Mouse (Mus musculus) megakaryocyte-erythroid progenitor cell, adult 5-6 weeks (primary cell): ENCODE results near the gene Tspan18. TPM values are rescaled to one million over a fixed set of nuclear protein-coding genes. Genes with fewer than 3 reads are reported as not detected.

Experiments
- ATAC-seq: replicated peaks from 2 replicates; pipeline ENCODE4 v1.8.0; 2016; ENCODE audit warnings: mild to moderate bottlenecking, inconsistent platforms; ENCODE audit not compliant: severe bottlenecking, poor library complexity, low FRiP score, low TSS enrichment
- total RNA-seq, 2 experiments: library from RNA; stranded (forward) in 1 of 2; stranded (reverse) in 1 of 2; fragments of 200-1000, 215-1000 nt in 1 of 2; fragments of >200 nt in 1 of 2; fragmentation: Nextera tagmentation in 1 of 2; gene quantifications; 2 replicates each; pipeline ENCODE4 v1.2.3; 2014 to 2017

The Tspan18 gene
- total RNA-seq, 2 experiments from 2014 or later: 4.1 TPM; not detected in 1

DNA sequence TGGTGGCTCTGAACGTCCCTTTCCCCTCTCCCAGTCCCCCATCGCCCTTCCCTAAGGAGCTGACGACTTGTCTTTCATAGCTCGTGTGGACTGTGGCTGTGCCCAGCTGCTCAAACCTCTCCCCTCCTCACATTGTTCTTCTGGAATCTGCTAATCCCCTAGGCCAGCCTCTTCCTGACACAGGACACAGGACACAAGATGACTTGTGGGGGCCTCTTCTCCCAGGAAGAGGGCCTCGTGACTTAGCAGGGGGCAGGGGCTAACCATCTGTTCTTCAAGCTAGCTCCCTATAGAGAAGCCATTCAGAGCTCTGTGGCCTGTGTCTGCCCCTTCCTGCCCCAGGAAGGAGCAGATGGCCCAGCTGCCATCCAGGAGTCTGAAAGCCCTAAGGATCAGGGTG is 160.1 kb downstream of the Tspan18 start:
- ATAC-seq: no peak

DNA sequence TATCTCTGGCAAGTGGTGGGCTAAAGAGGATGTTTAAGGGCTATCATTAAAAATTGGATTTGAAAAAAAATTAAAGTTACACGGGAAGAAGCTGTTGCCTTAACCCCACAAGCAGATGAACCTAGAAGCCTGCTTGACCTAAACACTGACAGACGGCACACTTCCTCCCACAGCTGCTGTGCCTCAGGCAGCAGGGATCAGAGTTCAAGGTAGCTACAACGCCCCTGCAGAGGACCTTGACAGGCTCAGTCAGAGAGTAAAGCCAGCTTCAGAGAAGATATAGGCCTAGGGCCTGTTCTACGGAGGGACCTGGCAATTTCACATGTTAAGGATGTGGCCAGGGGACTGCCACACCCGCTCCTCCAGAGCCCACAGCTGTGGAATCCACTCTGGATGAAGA is 161.8 kb downstream of the Tspan18 start:
- ATAC-seq: no peak

DNA sequence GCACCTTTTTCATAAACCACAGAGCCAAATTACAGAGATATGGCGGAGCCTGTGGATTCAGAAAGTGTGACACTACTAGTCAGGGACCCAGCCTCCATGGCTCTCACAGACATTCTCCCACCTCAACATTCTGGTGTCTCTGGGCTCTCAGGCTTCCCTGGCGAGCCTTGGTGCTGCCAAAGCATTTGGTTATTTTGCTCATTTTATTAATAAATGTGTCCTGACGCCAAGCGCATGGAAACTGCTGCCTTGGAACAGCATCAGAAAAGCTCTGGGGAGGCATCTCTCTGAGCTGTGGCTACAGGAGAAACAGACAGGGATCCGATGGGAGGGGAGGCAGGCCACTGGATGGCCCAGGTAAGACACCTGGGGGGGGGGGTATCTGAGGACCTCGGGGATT is 162.4 kb downstream of the Tspan18 start:
- ATAC-seq: no peak

DNA sequence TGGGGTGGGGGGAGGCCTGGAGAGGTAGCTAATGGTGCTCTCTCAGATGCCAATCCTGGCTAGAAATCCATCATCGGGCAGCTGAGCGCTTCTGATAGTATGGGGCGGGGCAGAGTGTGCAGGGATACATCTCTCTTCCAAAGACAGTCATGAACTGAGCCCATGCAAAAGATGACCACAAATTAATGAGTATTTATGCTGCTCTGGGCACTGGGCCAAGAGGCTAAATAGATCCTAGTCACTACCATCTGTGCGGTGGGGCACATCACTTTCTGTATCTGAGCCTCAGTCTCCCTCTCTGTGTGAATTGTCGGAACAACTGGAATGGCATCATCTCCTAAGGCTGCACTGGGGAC is 163.5 kb downstream of the Tspan18 start:
- no peak for ATAC-seq

DNA sequence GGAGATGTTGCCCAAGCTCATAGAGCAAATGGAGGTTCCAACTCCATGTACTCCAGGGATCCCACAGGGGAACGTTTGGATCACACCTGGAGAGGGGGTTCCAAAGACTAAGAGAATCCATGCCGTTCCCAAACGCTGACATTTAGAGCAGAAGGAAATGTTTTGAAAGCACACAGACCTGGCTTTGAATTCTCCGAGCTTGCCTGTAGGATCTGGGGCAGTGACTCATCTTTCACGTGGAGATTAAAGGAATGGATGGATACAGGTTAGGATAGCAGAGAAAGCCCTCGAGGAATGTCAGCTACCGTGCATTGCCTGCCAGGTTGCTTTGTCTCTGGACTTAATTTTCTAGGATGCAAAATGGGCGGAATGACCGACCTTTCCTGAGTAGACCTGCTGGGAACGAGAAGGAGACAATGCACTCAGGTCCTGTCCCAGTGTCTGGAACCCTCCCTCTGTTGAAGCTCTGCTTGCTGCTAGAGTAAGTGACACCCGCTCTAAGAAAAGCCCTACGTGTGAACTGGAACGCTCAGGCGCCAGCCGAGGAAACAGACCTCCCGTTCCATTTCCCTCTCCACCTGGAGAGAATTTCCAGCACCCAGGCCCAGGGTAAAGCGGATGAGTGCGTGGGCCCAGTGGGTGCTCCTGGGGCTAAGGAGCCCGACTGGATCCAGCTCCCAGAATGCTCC is 164.0 kb downstream of the Tspan18 start:
- ATAC-seq: no peak

DNA sequence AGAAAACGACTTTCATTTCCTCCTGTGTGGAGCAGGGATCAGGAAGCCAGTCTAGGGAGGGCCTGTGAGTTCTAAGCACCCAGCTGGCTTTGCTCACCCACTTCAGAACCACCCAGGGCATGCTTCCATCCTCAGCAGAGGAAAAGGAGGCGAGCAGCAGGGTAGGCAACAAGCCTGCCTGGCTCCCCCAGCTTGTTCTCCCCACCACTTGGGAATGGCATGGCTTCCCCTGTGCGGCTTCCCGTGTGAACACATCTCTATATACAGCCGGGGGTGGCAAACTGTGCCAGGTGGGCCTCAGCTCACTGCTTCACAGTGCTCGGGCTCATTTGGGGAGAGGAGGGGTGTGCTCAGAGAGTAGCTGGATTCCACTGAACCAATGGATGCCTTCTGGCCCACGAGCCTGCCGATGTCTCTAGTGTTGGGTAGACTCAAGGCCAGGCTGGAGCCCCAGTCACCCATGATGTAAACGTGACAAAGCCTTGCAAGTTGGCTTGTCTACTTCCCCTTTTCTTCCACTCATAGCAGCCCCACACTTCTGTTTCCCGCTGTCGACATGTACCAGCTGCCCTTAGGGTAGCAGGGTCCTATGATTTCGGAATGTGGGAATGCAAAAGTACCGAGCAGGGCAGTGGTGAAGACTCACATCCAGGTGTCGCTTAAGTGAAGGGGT is 167.4 kb downstream of the Tspan18 start:
- ATAC-seq: no peak

DNA sequence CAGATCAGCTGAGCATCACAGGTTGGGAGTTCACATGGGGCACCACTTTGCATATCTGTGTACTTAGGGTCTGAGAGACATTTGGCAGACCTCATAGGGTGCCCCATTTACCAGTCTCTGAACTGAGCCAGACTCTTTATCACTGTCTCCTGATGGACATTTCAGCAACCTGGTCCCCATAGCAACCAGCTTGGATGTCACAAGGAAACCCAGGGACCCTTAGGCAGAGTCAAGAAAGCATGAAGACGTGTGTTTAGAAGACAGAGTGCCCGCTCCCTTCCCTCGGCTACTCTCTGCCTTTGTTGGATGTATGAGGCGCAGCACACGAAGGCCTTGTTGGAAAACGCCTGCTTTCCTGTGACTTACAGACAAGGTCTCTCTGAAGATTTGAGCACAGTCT is 168.0 kb downstream of the Tspan18 start:
- ATAC-seq: no peak

DNA sequence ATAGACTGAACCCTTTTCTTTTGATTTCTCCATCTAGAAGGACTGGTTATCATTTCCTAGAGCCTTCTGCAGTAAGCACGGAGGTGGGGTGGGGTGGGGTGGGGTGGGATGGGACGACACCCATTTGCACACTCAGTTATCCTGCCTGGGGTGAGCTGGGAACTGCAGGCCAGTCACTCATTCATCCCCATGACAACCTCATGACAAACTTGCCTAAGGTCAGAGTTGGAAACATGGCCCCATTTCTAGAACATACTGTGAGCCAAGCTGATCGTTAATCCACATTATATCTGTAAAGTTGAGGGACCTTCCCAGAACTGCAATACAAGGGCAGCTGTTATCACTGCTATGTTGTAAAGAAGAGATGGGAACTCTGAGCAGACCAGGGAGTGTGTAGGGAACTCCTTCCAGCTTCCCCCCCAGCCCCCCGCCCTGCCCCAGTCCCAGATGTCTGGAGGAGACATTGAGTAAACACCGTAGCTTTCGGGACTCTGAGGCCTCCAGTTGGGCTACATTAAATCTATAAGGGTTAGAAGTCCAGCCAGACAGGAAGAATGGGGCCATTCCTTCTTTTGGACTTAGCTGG is 170.5 kb downstream of the Tspan18 start:
- ATAC-seq: no peak

DNA sequence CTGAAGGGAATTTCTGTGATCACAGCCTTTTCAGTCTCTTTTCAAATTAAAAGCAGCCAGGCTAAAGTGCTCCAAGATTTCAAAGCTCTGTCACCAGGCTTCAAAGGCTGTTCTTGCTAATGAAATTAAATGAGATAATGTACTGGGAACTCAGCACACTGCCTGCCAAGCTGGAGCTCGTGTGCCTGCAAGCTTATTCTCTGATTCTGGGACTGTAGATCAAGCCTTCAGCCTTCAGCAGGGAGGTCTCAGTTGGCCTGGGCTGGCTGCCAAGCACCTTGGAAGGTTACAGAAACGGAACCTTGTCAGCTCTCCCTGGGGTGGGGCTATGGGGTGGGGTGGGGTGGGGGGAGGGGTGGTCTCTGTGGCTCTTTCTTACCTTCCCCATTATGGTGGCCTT is 171.0 kb downstream of the Tspan18 start:
- peak; percentile 43; the same call in 1 of the 2 replicates for ATAC-seq

DNA sequence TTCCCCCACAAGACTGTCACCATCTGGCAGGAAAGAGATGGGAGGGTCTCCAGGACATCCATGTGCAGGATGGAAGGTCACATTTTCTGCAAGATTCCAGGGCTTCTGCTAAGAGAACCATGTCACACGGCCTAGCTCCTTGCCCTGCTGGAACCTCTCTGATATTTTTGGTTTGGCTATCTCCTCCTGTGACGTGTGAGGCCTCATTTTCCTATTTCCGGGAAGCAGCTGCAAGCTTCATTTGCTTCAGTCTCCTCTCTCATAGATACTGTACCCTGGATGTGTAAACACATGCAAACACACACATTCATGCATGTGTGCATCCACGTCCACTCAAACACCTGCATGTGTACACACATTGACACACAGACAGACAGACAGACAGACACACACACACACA is 171.5 kb downstream of the Tspan18 start:
- no peak for ATAC-seq

DNA sequence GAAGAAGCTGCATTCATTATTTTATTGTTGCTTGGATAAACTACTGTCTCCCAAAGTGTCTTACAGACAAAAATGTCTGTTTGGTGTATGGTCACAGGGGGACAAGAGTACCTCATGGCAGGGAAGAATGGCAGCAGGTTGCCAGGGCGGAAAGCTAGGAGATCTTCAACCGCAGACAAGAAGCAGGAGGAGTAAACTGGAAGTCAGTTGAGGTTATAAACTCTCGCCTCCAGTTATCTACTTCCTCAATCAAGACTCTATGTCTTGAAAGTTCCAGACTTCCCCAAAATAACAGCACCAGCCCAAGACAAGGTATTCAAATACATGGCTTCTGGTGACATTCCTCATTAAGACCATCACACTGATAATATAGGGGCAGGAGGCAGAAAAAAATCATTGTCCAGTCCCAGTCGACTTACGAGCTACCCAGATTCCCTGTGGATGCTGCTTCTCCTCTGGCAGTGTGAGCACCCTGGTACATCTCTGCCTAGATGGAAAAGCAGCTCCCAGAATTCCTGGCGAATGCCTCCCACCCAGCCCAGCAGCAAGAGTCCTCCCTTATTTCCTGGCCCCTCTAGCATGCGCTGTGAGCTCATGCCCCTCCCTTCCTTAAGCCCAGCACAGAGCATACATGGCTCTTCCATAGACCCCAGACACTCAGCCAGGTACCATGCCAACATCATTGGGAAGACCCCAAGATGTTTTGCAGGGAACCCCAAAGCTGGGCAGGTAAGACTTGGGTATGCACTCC is 172.2 kb downstream of the Tspan18 start:
- ATAC-seq: no peak

DNA sequence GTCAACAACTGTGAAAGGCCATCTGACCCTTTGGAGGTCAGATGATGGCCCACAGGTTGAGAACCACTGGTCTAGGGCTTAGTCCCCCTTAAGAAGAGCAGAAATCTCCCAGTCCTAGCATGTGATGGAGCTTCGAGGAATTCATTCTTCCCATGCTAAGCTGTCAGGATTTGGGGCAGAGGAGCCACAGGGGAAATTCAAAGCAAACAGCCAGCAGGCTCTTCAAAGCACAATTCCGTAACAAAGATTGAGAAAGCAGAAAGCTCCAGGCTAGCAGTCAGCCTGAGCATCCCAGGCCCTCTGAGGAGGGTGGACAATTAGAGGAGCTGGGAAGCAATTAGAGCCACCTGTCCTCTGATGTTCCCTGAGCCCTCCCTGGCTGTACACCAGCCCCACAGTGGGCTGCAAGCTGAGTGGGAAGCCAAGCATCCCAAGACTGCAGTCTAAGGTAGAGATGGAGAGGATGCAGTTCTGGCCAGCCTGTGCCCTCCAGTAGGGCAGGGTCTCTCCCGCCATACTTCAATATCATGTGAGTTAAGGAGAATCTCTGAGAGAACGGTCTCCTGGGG is 173.8 kb downstream of the Tspan18 start:
- no peak for ATAC-seq

DNA sequence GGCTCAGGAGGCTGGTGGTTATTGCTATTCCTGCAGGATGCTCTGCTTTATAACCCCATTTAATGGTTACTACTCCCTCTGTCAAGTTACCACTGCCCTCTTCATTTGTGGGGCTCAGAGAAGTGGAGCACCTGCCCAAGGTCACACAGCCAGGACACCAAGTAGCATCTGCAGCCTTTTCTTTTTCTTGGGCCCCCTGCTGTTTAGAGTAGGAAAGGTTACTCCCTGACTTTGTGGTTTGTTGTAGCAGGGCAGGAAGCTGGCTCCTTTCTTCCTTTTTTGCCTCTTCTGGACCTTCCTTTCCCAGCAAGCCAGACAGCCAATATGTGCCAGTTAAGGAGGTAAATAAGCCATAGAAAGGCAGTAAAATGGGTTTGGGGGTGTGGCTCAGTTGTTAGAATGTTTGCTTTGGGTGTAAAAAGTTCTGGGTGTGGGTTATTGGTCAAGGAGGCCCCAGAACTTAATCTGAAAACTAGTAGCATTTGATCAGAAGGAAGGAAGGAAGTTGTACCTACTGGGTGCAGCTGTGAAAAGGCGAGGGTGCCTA is 179.7 kb downstream of the Tspan18 start:
- no peak for ATAC-seq

DNA sequence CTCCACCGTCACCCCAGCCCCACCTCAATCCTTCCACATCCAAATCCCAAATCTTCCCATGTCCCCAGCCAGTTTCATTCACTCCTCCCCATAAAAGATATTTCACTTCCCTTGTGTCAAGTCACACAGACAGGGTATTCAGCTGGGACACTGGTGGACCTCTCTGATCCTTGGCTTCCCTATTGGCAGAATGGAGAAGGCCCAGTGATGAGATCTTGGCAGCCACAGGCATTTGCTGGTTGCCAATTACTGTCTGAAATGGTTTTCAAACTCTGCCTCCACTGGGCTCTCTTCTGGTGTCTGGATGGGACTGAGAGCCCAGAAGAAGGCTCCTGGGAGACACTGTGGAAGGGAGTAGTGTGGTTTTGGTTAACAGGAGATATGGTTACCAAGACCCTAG is 180.5 kb downstream of the Tspan18 start:
- ATAC-seq: no peak

DNA sequence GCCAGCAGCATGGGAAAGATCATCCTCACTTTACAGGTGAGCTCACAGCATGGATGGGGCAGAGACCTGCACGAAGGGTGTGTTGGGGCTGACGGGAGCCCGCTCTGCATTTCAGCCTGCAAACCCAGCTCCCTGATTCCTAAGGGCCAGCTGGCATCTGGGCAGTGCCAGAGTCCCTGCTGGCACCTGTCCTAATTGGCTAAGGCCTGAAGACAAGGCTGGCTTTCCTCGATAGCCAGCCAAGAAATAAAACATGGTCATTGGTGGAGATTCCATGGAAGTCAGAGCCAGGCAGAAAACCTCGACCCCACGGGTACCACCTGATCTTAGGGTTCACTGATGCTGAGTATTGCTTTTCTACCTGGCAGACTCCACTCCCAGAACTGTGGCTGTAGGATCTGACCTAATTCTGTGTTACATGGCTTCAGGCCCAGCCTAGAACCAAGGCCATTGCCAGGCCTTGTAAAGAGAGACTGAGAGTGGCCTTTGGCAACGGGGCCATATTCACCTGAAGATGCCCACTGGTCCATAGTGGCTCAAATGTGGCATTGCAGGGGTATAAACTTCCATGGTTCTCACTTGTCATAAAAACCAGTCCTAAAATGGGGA is 181.3 kb downstream of the Tspan18 start:
- ATAC-seq: no peak

DNA sequence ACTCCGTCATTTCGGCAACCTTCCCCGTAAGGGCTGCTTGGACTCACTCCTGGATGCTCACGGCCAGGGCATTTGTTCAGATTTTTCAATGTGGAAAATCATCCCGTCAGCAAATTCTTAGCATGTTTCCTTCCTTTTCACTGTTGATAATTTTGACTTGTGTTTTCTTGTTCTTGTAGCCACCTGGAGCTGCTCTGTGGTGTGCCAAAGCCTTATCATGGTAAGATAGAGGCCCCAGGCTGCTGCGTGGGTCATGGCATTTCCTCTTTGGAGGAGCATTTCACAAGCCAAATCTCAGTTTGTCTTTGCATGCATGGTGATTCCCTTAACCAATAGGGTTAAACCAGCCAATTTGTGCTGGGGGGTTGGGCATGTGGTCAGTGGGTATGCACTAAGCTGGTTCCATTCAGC is 182.1 kb downstream of the Tspan18 start:
- ATAC-seq: no peak
